Mouse (Mus musculus) left cerebral cortex, postnatal 14 days (tissue): Measurements from ENCODE around the gene Adk. TPM values are rescaled to one million over a fixed set of nuclear protein-coding genes. Genes with fewer than 3 reads are reported as not detected.

ENCODE experiments used
- DNase-seq, 2 experiments: peaks; one replicate each; pipeline ENCODE4 v3.0.0; 2021 to 2022; ENCODE audit warnings: low spot score in 2 of 2, mixed read lengths in 1 of 2
- intact Hi-C: fragments of 180-260 bp; cut with DNase I; formaldehyde crosslinking; loops from one replicate; pipeline ENCODE4 v1.15.1; 2025
- total RNA-seq, 2 experiments: library from RNA; stranded (reverse); gene quantifications; 2 replicates each; pipeline ENCODE4 v1.2.3; 2021

The Adk gene
- total RNA-seq, 2 experiments from 2014 or later, result 69.5 to 77.7 TPM

DNA sequence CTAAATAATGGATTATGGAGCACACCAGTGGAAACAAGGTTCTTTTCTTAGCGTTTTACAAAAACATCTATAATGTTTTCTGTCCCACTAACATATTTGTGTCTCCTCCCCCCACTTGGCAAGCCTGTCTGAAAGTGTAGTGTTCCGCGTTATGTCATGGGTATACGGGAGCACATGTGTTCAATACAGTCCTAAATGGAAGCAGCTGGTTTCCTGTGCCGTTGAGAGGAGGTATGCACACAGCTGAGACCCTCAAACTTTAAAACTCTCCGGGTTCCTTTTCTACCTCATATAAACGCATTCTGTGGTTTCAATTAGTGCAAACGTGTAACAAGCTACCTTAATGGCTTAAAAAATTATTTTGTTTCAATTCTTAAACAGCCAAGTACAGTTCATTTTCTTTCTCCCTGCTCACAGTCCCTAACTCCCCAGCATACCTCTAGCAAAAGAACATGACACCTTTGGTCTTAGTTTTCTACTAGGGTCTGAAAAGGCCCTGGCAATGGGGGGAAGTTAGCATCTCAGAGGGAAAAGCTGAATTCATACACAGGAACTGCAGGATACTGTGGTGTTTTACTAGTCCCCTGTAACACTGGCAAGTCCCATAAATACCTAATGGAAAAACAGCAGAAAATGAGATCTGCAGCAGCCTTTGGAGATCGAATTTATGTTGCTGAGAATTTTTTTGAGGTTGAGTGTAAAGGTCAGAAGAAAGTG lies 235.5 kb downstream of the Adk start:
- intact Hi-C loops, result no loop called here
- DNase-seq, result no peak

DNA sequence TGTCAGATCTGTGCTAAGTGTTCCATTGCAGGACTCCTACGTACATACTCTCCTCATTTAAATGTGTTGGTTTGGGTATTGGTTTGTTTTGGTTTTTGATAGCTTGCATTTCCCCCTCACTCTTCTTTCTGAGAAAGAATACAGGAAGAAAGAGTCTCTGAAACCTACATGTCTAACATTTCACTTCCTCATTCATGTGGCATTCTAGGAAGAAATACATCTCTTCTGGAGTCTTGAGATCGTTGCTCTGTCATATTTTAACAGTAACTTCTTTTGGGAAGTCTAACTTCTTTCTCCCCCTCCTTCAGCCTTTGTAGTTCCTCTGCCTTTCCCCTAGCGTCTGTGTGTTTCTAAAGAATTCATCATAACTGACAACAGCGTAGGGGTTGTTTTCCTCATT lies 247.4 kb downstream of the Adk start:
- intact Hi-C loops, result no loop called here
- no peak for DNase-seq

DNA sequence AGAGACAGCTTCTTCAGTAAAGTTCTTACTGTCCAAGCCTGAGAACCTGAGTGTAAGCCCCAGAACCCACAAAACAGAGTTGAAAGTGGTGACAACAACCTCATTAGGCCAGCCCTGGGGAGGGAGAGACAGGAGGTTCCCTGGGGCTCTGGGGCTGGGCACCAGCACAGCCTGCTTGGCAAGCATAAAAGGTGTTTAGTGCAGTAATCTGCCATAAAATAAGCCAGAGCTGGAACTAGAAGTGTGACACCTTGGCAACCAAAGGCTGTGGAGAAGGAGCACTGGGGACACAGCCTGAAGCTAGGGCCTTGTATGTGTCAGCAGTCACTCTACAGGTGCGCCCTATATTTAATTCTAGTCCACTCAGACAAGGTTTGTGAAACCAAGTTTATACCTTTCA lies 252.4 kb downstream of the Adk start:
- intact Hi-C loops, result no loop called here
- DNase-seq, result no peak

DNA sequence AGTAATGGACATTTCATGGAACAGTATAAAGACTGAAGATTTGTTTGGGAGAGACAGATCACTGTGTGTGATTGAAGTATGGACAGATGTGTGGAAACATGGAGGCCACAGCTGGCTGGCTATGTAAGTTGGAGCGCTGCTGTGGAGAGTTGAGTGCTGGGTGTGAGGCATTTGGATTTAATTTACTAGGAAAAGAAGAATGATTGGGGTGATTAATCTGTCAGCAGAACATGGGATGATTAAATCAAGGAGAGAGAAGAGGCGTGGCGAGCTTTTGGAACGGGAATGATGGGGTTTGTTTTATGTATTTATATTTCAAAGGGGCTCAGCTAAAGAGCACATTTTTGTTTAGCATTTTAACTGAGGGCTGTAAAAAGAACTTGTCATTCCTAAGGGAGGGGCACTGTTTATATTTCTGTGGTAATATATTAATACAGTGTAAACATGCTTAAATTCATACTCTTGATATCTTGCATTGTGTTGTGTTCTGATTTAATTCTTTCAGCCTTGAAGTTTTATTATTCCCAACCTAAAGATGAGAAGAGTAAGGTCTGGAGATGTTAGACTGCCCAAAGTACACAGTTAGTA lies 256.1 kb downstream of the Adk start:
- intact Hi-C loops, result no loop called here

DNA sequence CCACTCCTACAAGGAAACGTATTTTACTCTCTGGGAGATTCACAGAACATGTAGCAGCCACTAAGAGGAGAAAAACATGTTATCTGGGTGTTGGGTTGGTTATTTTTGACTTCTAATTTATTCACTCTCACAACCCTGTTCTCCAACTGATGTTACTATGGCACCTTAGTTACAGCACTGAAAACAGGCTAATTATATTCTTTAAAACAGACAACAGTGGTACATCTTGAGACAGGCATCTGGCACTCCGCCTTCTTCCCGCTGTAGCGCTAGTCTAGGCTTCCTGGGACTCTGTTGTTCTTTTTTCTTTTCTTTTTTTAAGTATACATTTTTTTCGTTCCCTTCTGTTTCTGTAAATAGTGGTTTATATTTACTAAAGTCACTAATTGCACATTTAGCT lies 258.2 kb downstream of the Adk start:
- DNase-seq, result peak; percentile 68 to 89
- intact Hi-C loops, result no loop called here

More for the DNA sequence above, 256.1 kb downstream of the Adk start:
- DNase-seq, result no peak

DNA sequence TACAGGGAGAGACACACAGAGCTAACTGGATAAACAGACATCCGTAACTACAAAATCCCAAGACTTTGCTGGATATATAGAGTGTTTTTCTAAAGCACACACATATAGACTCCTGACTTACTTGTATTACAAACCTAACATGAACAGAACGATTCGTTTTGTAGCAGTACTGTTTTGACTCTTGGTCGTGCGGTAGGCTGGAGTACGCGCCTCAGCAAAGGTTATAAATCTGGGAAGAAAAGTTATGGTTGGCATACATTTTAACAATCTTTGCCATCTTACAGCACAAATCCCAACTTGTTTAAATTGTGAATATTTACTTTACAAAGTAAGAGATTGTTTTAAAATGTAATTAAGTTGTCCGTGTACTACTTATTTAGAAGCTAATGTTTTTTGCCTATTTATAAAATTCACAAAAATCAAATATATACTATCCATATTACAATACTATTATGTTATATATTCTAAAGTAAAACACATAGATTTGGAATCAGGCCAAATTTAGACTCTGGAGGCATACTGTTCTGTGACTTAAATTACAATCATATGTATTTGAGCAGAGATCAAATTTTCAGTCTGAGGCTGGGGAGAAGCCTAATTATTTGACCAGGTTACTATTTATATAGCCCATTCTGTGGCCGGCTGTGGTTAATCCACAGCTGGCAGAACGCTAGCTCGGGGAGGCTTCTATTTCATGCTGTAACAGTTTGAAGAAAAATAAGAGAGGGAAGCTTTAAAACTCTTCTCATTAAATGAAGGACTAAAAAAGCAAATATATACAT lies 261.4 kb downstream of the Adk start:
- intact Hi-C loops, result no loop called here
- DNase-seq, result no peak

DNA sequence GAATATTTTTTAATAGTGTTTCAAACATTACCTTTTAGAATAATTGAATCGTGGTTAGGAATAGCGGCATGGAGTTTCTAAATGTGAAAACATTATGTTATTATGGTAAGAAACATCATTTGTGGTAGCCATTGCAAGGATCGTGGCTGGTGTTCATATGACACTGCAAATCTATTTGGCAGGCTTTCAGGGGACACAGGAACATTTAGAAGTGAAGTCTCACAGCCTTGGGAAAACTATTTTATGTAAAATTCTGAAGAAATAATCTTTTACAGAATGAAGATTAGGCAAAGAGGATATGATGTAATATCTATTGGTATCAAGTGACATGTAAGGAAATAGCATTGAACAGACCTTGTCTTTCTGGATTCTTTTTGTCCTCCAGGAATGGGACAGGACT lies 262.1 kb downstream of the Adk start:
- no peak for DNase-seq
- intact Hi-C loops, result no loop called here

DNA sequence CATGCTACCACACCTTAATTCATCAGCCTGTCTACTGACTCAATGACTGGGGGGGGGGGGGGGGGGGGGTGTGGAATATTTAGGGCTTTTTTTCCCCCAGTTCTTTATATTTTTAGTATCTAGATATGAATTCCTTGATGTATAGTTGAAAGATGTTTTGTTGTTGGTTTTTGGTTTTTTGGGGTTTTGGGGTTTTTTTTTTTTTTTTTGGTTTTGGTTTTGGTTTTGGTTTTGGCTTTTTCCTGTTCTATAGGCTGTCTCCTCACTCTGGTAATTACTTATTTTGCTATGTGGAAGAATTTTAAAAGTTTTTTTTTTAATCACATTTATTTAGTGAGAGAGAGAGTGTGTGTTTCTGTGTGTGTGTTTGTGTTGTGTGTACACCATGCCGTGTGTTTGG lies 282.5 kb downstream of the Adk start:
- intact Hi-C loops, result no loop called here
- no peak for DNase-seq

DNA sequence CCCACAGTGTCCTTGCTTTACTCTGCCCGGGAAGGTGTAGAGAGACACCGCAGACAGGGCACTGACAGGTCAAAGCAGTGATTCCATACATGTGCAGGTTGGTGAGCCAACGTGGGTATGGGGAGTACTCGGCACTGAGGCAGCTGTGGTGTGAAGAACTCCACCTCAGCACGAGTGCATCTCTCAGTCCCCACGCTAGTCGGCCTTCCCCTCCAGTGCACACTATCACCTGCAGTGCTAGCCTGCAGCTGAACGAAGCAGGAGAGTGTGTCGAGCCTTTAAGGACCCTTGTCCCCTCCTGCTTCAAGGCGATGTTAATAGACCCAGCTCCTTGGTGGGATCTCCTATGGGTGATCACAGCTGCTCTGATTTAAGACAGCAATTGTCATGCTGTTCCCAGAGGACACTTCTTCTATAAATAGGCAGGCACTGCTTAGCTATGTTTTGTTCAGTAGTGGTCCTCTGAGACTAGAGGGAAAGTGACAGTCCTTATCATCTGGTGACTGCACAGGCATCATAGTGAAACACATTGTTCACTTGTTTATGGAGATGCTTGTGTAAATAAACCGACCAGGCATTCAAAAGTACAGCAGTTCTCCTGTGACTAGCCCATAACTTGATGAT lies 283.4 kb downstream of the Adk start:
- intact Hi-C loops, result no loop called here
- no peak for DNase-seq

DNA sequence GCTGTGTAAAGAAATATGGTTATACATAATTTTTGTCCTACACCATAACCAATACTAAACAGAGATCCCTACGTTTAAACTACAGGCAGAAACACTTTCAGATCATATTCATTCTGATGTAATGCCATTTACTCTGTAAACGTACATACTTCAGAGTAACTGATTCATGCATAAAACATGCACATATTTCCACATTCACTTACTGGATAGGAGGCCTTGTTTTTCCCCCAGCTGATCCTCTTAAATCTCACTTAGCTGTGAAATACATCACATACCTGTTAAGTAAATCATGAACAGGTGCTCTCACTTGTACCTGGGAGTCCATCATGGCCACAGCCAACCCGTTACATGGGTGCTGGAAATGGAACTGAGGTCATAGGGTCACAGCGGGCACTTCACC lies 285.6 kb downstream of the Adk start:
- intact Hi-C loops, result no loop called here
- no peak for DNase-seq

DNA sequence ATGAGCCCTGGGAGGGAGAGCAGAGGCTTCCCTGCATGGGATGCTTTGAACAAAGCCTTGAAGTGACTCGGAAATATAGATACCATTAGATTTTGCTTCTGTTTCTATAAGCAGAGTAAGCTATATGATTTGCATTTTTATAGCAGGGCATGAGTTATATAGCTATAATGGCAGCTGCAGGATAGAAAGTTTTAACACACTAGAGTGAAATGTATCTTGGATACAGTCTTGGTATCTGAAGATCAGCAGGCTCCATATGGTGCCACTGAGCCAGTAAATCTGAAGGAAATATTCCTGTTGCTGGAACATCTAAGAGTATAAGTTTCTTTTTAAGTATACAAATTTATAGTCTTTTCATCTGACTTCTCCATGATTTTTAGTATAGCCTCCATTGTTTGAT lies 288.8 kb downstream of the Adk start:
- peak in 1 of 2 experiments; percentile 29 for DNase-seq
- intact Hi-C loops, result no loop called here

DNA sequence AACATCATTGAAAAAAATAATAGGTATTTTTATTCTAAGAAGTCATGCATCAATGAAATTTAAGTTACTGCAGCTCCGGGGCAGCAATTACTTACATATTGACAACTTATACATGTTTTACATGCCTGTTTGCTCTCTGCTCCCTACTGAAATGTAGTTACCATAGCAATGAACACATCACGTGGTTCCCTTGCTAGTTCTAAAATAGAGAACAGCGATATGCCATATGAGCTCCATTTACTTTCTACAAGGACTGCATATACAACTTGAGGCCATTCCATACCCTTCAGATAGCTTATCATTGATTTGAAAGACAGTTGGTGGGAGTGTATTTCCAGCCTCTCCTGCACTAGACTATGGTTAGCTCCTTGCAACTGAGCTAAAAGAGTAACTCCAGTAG lies 290.6 kb downstream of the Adk start:
- DNase-seq, result peak in 1 of 2 experiments; percentile 44
- intact Hi-C loops, result no loop called here

DNA sequence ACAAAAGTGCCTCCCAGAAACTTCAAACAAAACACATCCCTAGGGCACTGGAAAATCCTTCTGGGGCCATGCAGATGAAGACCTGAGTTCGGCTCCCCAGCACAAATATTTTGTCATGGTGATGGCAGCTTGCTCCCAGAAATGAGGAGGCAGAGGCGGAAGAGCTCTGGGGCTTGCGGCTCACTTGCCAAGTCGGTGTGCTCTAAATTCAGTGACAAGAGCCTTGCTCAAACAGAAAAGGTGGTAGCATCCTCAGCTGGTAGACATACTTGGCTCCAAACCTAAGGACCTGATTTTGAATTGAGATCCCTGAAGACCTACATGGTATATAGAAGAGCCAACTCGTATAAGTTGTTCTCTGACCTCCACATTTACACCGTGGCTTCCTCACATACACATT lies 292.5 kb downstream of the Adk start:
- no peak for DNase-seq
- intact Hi-C loops, result no loop called here

DNA sequence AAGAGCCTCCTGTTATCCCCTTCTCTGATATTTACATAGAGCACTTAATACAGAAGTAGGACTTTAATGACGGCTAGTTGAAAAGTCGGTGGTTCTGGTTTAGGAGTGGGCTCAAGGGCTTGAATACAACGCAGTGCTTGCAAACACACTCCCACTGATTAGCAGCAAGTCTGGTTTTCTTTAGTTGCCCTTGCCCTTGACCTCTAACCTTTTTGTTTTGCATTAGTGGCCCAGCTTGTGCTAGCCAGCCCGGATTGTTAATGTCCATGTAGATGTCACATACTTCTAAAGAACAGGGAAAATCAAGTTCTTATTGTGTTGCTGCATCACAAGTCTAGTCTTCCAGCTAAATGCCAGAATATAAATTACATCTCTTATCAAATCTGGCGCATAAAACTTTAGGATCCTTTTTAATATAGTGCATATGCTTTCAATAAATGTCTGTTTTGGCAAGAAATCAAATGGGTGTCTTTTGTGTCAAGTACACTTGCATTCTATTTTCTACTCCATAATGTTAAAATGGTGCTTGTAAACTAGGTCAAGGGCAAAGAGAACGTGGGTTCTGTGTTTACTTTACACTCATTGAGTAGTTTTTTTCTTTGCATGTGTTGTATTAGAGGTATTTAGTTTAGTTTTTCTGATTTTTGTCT lies 296.4 kb downstream of the Adk start:
- DNase-seq, result no peak
- intact Hi-C loops, result no loop called here

DNA sequence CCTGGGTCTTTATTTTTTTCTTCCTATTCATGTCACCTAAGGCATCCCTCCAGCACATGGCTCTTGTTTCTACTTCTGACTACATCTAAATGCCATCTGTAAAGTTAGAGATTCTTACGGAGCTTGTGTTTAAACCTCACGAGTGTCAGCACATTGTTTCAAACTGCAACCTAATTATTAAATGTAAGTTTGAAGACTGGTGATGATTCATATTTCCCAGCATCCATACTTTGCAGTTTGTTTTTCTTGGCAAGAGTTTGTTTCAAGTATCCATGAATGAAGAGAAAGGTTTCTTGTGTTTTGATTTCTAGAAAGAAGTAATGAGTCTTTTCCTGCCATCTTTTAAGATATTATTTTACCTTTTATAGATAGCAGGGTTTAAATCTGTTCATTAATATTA lies 299.3 kb downstream of the Adk start:
- intact Hi-C loops, result no loop called here
- DNase-seq, result no peak

DNA sequence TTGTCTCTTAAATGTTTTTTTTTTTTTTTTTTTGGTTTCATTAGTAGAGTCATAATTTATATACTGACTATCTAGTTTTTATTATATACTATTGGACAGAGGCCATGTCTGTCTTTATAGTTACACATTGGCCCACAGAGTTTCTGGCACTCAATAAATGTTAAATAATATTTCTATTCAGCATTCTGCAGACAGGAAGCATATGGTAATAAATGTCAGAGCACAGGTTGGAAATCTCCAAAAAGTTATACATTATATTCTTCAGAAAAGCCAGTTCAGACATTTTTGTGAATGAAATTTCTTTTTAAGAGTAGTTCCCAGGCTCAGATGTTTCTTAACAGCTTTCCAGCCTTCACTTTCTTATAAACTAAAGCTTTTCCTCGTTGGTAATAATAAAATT lies 303.9 kb downstream of the Adk start:
- intact Hi-C loops, result no loop called here

DNA sequence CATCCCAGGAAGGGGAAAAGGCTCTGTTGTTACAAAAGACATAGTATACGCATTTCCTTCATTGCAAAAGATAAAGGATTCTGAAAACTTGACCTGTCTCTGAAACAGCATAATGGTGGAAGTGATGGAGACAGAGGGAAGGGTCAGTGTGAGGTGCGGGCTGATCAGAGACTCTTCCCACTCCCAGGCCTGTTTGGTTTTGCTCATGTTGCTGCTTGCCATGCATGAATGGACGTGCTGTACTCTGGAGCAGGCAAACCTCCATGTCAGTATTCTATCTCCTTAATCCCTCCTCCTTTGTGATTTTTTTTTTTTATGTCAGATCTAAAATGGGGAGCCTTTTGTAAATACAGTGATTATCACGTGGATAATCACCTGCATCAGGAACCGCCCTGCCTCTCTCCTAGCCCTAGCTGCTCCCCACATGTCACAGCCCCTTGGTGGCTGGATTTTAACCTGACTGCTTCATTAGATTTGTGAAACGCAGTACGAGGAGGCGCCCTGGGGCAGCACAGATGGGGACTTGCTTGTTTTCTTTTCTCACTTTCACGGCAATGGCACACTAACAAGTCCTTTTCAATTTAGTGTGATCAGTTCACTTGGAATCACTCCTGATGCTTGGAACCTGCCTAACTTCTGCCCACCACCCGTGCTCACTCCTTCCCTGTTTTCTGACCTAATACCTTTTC lies 307.0 kb downstream of the Adk start:
- no peak for DNase-seq
- intact Hi-C loops, result no loop called here

More for the DNA sequence above, 303.9 kb downstream of the Adk start:
- no peak for DNase-seq

DNA sequence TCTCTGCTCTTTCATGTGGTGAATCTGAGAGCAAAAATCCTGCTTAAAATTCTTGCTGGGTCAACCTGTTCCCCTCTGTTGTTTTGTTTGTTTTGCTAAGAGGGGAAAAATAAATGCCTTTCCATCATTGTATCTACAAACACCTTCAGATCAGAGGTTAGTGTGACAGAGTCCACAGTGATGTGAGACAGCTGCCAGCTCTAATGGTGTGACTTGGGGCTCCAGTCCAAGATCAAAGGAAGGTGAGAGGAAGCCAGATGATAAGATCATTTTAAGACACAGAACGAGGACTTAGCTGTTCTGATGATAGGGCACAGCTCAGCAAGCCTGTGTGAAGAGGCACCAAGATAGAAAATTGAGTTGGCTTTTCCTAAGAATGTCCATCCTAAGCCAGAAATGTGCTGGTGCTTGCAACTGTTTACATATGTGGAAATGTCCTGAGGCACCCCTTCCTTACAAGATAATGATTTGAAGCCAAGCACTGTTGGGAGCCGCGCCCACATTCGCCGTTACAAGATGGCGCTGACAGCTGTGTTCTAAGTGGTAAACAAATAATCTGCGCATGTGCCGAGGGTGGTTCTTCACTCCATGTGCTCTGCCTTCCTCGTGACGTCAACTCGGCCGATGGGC lies 307.6 kb downstream of the Adk start:
- intact Hi-C loops, result no loop called here

DNA sequence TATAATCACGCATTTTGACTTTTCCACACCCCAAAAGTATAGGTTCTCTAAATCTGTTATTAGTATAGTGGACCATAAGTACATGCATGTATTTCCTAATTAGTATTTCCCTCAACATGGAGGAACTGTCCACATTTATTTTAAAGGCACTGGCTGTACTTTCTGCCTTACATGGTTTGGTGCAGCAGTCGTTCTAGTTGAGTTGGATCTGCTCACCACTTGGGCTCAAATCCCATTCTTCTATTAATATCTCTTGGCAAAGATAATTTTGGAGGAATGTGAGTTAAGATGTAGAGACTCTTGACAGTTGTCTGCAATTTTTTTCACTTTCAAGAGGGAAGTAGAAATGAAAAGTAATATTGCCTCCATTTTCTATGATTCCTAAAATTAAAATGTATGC lies 314.7 kb downstream of the Adk start:
- DNase-seq, result peak in 1 of 2 experiments; percentile 67
- intact Hi-C loops, result no loop called here

More for the DNA sequence above, 307.6 kb downstream of the Adk start:
- no peak for DNase-seq
